Mouse (Mus musculus) adrenal gland, postnatal 10 days (tissue): ENCODE measurements at regions not wholly inside any gene's neighbourhood (a gene's known extent, or its start where the extent isn't known, plus 50 kb on each side); places are given as distances from the start of the nearest gene placed in this dataset.

Experiments
- DNase-seq: peaks from one replicate; pipeline ENCODE4 v3.0.0; 2021; ENCODE audit warnings: mixed read lengths

DNA sequence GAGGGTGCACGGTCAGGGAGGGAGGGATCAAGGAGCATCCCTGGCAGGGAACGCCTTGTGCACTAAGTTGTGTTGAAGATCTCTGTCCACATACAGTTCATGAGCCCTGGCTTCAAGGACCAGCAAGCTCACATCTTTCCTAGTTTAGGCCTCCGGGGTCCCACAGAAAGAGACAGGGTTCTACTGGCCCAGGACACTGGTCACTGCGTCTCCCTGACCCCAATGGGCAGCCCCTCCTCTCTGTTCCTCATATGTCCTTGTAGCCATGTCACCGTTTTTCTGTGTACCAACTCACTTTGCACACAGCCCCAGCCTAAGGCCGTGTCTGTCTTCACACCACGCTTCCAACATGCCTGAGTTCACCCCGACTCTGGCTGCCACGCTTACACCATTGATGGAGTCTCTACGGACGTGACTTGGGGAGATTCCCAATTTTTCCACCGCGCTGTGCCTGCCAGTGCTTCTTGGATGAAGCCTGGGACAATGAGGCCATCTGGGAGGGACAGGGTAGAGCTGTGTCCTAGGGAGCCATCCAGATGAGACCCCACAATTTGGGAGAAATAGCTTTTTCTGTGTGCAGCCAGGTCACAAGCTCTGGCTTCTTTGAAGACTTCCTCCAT lies 86.5 kb upstream of the Ret start:
- DNase-seq: no peak

- DNase-seq: no peak
Observed at GRCm38 (mm10) chr6:118263951-118264350, 66.4 kb upstream of the Ret start.

- no peak for DNase-seq
Observed at GRCm38 (mm10) chr6:118259881-118260280, 62.4 kb upstream of the Ret start.

- no peak for DNase-seq
Observed at GRCm38 (mm10) chr6:118254871-118255270, 57.4 kb upstream of the Ret start.

- no peak for DNase-seq
Observed at GRCm38 (mm10) chr6:118252711-118253110, 55.2 kb upstream of the Ret start.

GRCm38 (mm10) chr6:118251131-118251530 lies 53.6 kb upstream of the Ret start:
- no peak for DNase-seq

- no peak for DNase-seq
Observed at GRCm38 (mm10) chr6:118250006-118250405, 52.5 kb upstream of the Ret start.
